Comparison of ENCODE assay signal across 20 mouse cellular contexts in genomic region chr8:32959326-32960064, GRCm38 (mm10).
DNase-seq lines count a peak whose midpoint lies in the region; ATAC-seq lines count a peak whose summit lies in the region.
"Had no signal": no experiment of that assay in that cellular context is flagged by ENCODE, and none has a peak within 500 bp of the region (broad histone marks: within the 10 kb centered on the region; RNA-seq: fewer than 3 reads in every experiment).

No protein-coding gene starts in this region.

- no peaks in the 10 kb centered on the region for H3K9me3 ChIP-seq in hindbrain, embryonic 12.5 days (replicated peaks)
- peaks cover 8% of the 10 kb centered on the region; the same call in 1 of the 2 replicates for H3K9me3 ChIP-seq in hindbrain, embryonic 10.5 days
- 0 out of 2 replicates have a peak, but pooled peaks cover 3% of the 10 kb centered on the region for H3K9me3 ChIP-seq in embryonic facial prominence, embryonic 15.5 days (replicated peaks)
- no peaks in the 10 kb centered on the region for H3K9me3 ChIP-seq in forebrain, embryonic 16.5 days (ENCODE audit: control insufficient read depth, low read length)
- no peaks in the 10 kb centered on the region for H3K9me3 ChIP-seq in midbrain, embryonic 14.5 days (ENCODE audit: control insufficient read depth, low read length)
- H3K9me3 ChIP-seq: heart, embryonic 15.5 days; kidney, embryonic 15.5 days; limb, embryonic 15.5 days; liver, embryonic 15.5 days had no signal

- no peak overlapping the region for H3K4me2 ChIP-seq in hindbrain, embryonic 12.5 days (replicated peaks)
- H3K4me2 ChIP-seq in embryonic facial prominence, embryonic 15.5 days (replicated peaks): no peak overlapping the region
- no peak overlapping the region; the same call in 1 of the 2 replicates for H3K4me2 ChIP-seq in forebrain, embryonic 16.5 days (ENCODE audit: low read length)
- H3K4me2 ChIP-seq in midbrain, embryonic 14.5 days (ENCODE audit: low read length): no peak overlapping the region
- H3K4me2 ChIP-seq: heart, embryonic 15.5 days; kidney, embryonic 15.5 days; limb, embryonic 15.5 days; liver, embryonic 15.5 days had no signal

- H3K36me3 ChIP-seq in hindbrain, embryonic 12.5 days: no peaks in the 10 kb centered on the region
- no peaks in the 10 kb centered on the region for H3K36me3 ChIP-seq in hindbrain, embryonic 10.5 days
- H3K36me3 ChIP-seq in embryonic facial prominence, embryonic 15.5 days: no peaks in the 10 kb centered on the region
- H3K36me3 ChIP-seq in forebrain, embryonic 16.5 days (ENCODE audit: control insufficient read depth, insufficient read depth): no peaks in the 10 kb centered on the region
- no peaks in the 10 kb centered on the region for H3K36me3 ChIP-seq in midbrain, embryonic 14.5 days (ENCODE audit: control insufficient read depth, insufficient read depth, low read length)
- H3K36me3 ChIP-seq: heart, embryonic 15.5 days; kidney, embryonic 15.5 days; limb, embryonic 15.5 days; liver, embryonic 15.5 days had no signal

- H3K27me3 ChIP-seq in hindbrain, embryonic 12.5 days: no peaks in the 10 kb centered on the region
- H3K27me3 ChIP-seq in hindbrain, embryonic 10.5 days (ENCODE audit: insufficient read depth, poor library complexity, severe bottlenecking): no peaks in the 10 kb centered on the region
- no peaks in the 10 kb centered on the region for H3K27me3 ChIP-seq in embryonic facial prominence, embryonic 15.5 days
- no peaks in the 10 kb centered on the region for H3K27me3 ChIP-seq in forebrain, embryonic 16.5 days (replicated peaks; ENCODE audit: control insufficient read depth, insufficient read depth, low read length)
- H3K27me3 ChIP-seq in midbrain, embryonic 14.5 days (ENCODE audit: control insufficient read depth, insufficient read depth, low read length): no peaks in the 10 kb centered on the region
- H3K27me3 ChIP-seq: heart, embryonic 15.5 days; kidney, embryonic 15.5 days; limb, embryonic 15.5 days; liver, embryonic 15.5 days had no signal

- H3K4me3 ChIP-seq in hindbrain, embryonic 12.5 days: no peak overlapping the region
- H3K4me3 ChIP-seq in hindbrain, embryonic 10.5 days: no peak overlapping the region
- no peak overlapping the region for H3K4me3 ChIP-seq in embryonic facial prominence, embryonic 15.5 days (replicated peaks)
- no peak overlapping the region for H3K4me3 ChIP-seq in forebrain, embryonic 16.5 days (replicated peaks; ENCODE audit: low read length)
- H3K4me3 ChIP-seq in midbrain, embryonic 14.5 days (replicated peaks; ENCODE audit: low read depth, low read length): no peak overlapping the region
- H3K4me3 ChIP-seq: heart, embryonic 15.5 days; kidney, embryonic 15.5 days; limb, embryonic 15.5 days; liver, embryonic 15.5 days had no signal

- DNase-seq in hindbrain, embryonic 10.5 days (ENCODE audit: low spot score): no peak
- DNase-seq in midbrain, embryonic 14.5 days: peak; percentile 38
- no peak for DNase-seq in thymus, postnatal 10 days (ENCODE audit: low spot score in 2 of 2)
- DNase-seq: adrenal gland, postnatal 25 days; cerebellum, adult 2 months; gastrocnemius, postnatal 25 days; heart, postnatal 4 days; layer of hippocampus, postnatal 36 days; right cerebral cortex, adult 18-20 months; thymus, postnatal 36 days had no signal

- H3K4me1 ChIP-seq in hindbrain, embryonic 12.5 days: no peaks in the 10 kb centered on the region
- H3K4me1 ChIP-seq in hindbrain, embryonic 10.5 days (replicated peaks): no peaks in the 10 kb centered on the region
- no peaks in the 10 kb centered on the region for H3K4me1 ChIP-seq in embryonic facial prominence, embryonic 15.5 days
- peaks cover 17% of the 10 kb centered on the region for H3K4me1 ChIP-seq in forebrain, embryonic 16.5 days (replicated peaks; ENCODE audit: control insufficient read depth, insufficient read depth, low read length)
- H3K4me1 ChIP-seq in midbrain, embryonic 14.5 days (ENCODE audit: control insufficient read depth, insufficient read depth, low read length): no peaks in the 10 kb centered on the region
- H3K4me1 ChIP-seq: heart, embryonic 15.5 days; kidney, embryonic 15.5 days; limb, embryonic 15.5 days; liver, embryonic 15.5 days had no signal

- no peak overlapping the region for H3K9ac ChIP-seq in hindbrain, embryonic 12.5 days
- no peak overlapping the region for H3K9ac ChIP-seq in embryonic facial prominence, embryonic 15.5 days
- H3K9ac ChIP-seq in forebrain, embryonic 16.5 days (replicated peaks; ENCODE audit: low read depth, low read length): no peak overlapping the region
- no peak overlapping the region for H3K9ac ChIP-seq in midbrain, embryonic 14.5 days (replicated peaks; ENCODE audit: low read length)
- H3K9ac ChIP-seq: heart, embryonic 15.5 days; kidney, embryonic 15.5 days; limb, embryonic 15.5 days; liver, embryonic 15.5 days had no signal

- H3K27ac ChIP-seq in hindbrain, embryonic 12.5 days: no peak overlapping the region
- no peak overlapping the region for H3K27ac ChIP-seq in hindbrain, embryonic 10.5 days
- H3K27ac ChIP-seq in embryonic facial prominence, embryonic 15.5 days (replicated peaks): peak overlapping the region; percentile 17; the same call in 1 of the 2 replicates
- H3K27ac ChIP-seq in forebrain, embryonic 16.5 days (ENCODE audit: low read length): peak overlapping the region; percentile 89
- H3K27ac ChIP-seq in midbrain, embryonic 14.5 days (replicated peaks; ENCODE audit: low read depth, low read length): no peak overlapping the region
- H3K27ac ChIP-seq: heart, embryonic 15.5 days; kidney, embryonic 15.5 days; limb, embryonic 15.5 days; liver, embryonic 15.5 days; macrophage had no signal

- 68% methylated on average over 12 of the region's 12 CpGs for WGBS in hindbrain, embryonic 12.5 days
- WGBS in hindbrain, embryonic 10.5 days: 87% methylated on average over 12 of the region's 12 CpGs
- WGBS in embryonic facial prominence, embryonic 15.5 days: 75% methylated on average over 12 of the region's 12 CpGs
- WGBS in forebrain, embryonic 16.5 days: 20% methylated on average over 12 of the region's 12 CpGs
- WGBS in midbrain, embryonic 14.5 days: 56% methylated on average over 12 of the region's 12 CpGs

- peak; percentile 80 for ATAC-seq in hindbrain, embryonic 12.5 days (ENCODE audit: low FRiP score)
- no peak for ATAC-seq in embryonic facial prominence, embryonic 15.5 days (ENCODE audit: insufficient number of reproducible peaks, low FRiP score, low TSS enrichment, low read depth)
- ATAC-seq in forebrain, embryonic 16.5 days: peak; percentile 94
- peak; percentile 87 for ATAC-seq in midbrain, embryonic 14.5 days (ENCODE audit: low FRiP score, low TSS enrichment)
- no peak for ATAC-seq in frontal cortex, adult (ENCODE audit: low TSS enrichment)
- ATAC-seq: intestine, embryonic 16.5 days had no signal

Comparison
In these comparisons a context has a peak if more than half of its experiments do, and no peak if none do; other contexts are left out.
1. ATAC-seq: peak in hindbrain, embryonic 12.5 days (single experiment), forebrain, embryonic 16.5 days (single experiment) and midbrain, embryonic 14.5 days (single experiment); none in embryonic facial prominence, embryonic 15.5 days (single experiment) and frontal cortex, adult (single experiment).
2. H3K27ac ChIP-seq: peak in embryonic facial prominence, embryonic 15.5 days (single experiment) and forebrain, embryonic 16.5 days (single experiment); none in hindbrain, embryonic 12.5 days (single experiment), hindbrain, embryonic 10.5 days (single experiment) and midbrain, embryonic 14.5 days (single experiment).